Mouse (Mus musculus): Measurements from ENCODE around the gene Dab1. TPM values are rescaled to one million over a fixed set of nuclear protein-coding genes. Genes with fewer than 3 reads are reported as not detected.

The Dab1 gene
- polyA plus RNA-seq, 1 experiment from 2014 or later: 3.6 TPM

DNA sequence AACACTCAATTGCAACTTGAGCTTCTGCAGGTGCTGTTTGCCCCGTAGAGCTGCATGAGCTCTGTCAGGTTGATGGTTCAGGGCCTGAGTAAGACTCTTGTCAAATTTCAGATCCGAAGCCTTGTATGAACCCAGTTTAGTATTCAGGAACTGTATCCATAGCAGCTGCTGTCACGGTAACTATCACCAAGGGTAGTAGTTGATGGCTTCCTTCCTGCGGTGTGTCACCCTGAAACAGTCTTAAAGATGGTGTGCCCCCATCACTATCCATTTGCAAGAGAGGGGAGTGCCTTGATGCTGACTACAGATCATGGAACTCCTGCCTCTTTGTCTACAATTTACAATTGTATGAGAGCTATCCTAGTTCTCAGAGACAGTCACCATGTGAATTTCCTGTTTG lies 87.3 kb downstream of the Dab1 start:
- Histone ChIP-seq H3K4me3 (no peak overlapping the region), H3K27me3 (ENCODE audit: insufficient read depth, poor library complexity, severe bottlenecking) (no peaks in the 10 kb centered on the region), H3K4me1 (no peaks in the 10 kb centered on the region), H3K36me3 (no peaks in the 10 kb centered on the region), H3K27ac (no peak overlapping the region), H3K9me3 (no peaks in the 10 kb centered on the region)
- WGBS: 64% methylated on average over 4 of the region's 4 CpGs
- DNase-seq (ENCODE audit: low spot score): no peak

DNA sequence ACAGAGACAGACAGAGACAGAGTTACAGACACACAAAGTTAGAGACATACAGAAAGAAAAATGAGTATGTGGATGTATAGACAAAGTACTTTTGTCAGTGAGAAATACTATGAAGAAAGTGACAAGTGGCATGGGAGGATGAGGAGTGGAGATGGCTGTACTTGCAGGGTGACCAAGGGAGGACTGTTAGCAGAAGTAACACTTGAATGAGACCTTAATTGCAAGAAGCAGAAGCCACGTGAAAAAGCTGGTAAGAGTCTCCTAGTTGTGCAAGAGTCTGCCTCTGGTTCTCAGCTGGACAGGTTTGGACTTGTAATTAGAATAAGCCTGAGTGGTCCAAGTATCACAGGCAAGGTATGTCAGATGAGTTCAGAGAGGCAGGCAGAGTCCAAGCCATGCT lies 88.0 kb downstream of the Dab1 start:
- Histone ChIP-seq H3K36me3 (no peaks in the 10 kb centered on the region), H3K27ac (no peak overlapping the region), H3K4me1 (no peaks in the 10 kb centered on the region), H3K27me3 (ENCODE audit: insufficient read depth, poor library complexity, severe bottlenecking) (no peaks in the 10 kb centered on the region), H3K9me3 (no peaks in the 10 kb centered on the region), H3K4me3 (no peak overlapping the region)
- 63% methylated on average over 1 of the region's 1 CpGs for WGBS
- no peak for DNase-seq (ENCODE audit: low spot score)

DNA sequence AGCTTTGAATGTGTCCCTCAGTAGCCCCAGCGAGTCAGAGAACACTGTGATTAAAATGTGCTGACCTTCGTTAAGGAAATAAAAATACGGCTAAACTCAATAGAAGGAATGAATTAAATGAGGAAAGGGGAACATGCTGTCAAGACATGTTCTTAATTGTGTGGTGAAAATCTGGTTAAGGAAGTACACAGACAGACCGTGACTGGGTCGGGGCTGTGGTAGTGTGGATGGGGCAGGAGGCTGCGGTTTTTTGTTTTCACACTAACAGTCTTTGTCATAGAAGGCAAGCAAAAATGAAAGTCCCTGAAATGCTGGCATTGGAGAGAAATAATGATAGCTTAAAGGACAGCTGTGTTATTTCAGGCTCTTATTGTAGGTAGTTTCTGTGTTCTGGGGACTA lies 92.2 kb downstream of the Dab1 start:
- DNase-seq (ENCODE audit: low spot score): no peak
- no peaks in the 10 kb centered on the region for H3K4me1 ChIP-seq
- H3K36me3 ChIP-seq: no peaks in the 10 kb centered on the region
- WGBS: 82% methylated on average over 6 of the region's 6 CpGs
- no peaks in the 10 kb centered on the region for H3K27me3 ChIP-seq (ENCODE audit: insufficient read depth, poor library complexity, severe bottlenecking)
- no peak overlapping the region for H3K4me3 ChIP-seq
- H3K27ac ChIP-seq: no peak overlapping the region
- no peaks in the 10 kb centered on the region for H3K9me3 ChIP-seq

DNA sequence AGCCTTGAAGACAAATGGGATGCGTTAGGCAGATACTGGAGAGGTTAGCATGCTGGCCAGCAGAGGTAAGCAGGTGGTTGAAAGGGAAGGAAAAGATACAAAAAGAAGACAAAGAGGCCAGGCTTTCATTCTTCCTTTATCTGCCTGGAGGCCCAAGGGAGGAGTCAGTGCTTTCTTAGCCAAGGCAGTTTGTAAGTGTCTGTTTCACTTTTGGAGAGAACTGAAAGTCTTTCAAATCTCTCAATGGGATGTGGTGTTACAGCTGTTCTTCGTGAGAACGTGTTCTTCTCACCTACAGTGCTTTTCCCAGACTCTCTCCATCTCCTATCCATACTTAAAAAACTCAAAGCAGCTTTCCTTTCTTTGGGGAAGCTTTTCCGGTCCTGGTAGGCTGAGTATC lies 94.8 kb downstream of the Dab1 start:
- Histone ChIP-seq H3K36me3 (no peaks in the 10 kb centered on the region), H3K27ac (no peak overlapping the region), H3K4me3 (no peak overlapping the region), H3K27me3 (ENCODE audit: insufficient read depth, poor library complexity, severe bottlenecking) (no peaks in the 10 kb centered on the region), H3K9me3 (no peaks in the 10 kb centered on the region), H3K4me1 (no peaks in the 10 kb centered on the region)
- 82% methylated on average over 4 of the region's 4 CpGs for WGBS
- DNase-seq (ENCODE audit: low spot score): no peak

DNA sequence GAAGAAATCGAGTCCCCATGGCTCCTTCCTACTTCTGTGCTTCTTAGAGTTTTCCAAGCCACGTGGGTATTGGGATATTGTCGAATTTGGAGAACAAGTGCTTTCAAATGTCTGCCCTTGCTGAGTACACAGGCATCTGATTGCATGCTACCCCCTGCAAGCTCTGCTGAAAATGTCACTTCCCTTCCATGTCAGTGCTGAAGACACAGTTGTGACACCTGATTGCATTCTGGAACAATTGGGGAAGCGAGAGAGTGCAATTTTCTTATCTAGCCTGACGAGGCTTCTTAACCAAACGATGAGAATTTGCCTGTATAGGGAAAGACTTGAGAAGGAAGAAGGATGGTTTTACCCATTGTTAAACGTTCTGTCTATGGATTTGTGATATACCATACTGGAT lies 95.8 kb downstream of the Dab1 start:
- Histone ChIP-seq H3K36me3 (no peaks in the 10 kb centered on the region), H3K27me3 (ENCODE audit: insufficient read depth, poor library complexity, severe bottlenecking) (no peaks in the 10 kb centered on the region), H3K4me3 (no peak overlapping the region), H3K27ac (no peak overlapping the region), H3K4me1 (no peaks in the 10 kb centered on the region), H3K9me3 (no peaks in the 10 kb centered on the region)
- no peak for DNase-seq (ENCODE audit: low spot score)
- WGBS: 61% methylated on average over 7 of the region's 7 CpGs

DNA sequence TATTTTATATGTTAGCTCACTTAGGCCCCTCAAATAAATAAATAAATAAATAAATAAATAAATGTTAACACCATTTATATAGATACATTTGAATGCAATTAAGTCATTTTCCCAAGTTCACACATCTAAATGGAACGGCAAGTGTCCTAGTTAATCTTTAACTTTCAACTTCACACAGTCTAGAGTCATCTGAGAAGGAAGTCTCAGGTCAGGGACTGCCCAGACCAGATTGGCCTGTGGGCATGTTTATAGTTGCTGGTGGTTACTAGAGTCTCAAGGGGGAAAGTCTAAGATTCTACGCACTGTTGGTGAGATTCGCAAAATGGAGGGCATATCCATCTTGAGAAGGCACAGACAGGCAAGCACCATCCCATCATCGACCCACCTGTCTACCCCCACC lies 96.4 kb downstream of the Dab1 start:
- Histone ChIP-seq H3K27ac (no peak overlapping the region), H3K4me3 (no peak overlapping the region), H3K4me1 (no peaks in the 10 kb centered on the region), H3K27me3 (ENCODE audit: insufficient read depth, poor library complexity, severe bottlenecking) (no peaks in the 10 kb centered on the region), H3K9me3 (no peaks in the 10 kb centered on the region), H3K36me3 (no peaks in the 10 kb centered on the region)
- 88% methylated on average over 4 of the region's 4 CpGs for WGBS
- DNase-seq (ENCODE audit: low spot score): no peak

DNA sequence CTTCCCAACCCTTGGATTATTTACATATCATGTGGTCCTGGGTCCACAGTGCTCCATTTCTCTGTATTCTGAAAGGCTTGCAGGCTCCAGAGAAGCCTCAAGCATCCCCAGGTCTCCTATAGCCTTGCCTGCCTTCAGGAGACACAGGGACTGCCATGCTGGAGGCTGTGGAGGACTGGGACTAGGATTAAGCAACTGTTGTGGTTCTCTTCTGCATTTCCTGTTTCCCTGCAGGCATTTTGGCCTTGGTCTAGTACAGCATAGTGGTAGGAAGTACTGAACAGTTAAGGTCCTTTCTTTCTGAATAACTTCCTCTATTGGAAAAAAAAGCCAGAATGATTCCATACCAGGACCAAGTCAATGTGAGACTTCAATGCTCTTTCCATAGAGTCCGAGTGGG lies 103.6 kb downstream of the Dab1 start:
- no peaks in the 10 kb centered on the region for H3K9me3 ChIP-seq
- H3K27me3 ChIP-seq (ENCODE audit: insufficient read depth, poor library complexity, severe bottlenecking): no peaks in the 10 kb centered on the region
- 80% methylated on average over 1 of the region's 1 CpGs for WGBS
- H3K4me3 ChIP-seq: no peak overlapping the region
- no peaks in the 10 kb centered on the region for H3K4me1 ChIP-seq
- no peak overlapping the region for H3K27ac ChIP-seq
- DNase-seq (ENCODE audit: low spot score): no peak
- H3K36me3 ChIP-seq: no peaks in the 10 kb centered on the region

DNA sequence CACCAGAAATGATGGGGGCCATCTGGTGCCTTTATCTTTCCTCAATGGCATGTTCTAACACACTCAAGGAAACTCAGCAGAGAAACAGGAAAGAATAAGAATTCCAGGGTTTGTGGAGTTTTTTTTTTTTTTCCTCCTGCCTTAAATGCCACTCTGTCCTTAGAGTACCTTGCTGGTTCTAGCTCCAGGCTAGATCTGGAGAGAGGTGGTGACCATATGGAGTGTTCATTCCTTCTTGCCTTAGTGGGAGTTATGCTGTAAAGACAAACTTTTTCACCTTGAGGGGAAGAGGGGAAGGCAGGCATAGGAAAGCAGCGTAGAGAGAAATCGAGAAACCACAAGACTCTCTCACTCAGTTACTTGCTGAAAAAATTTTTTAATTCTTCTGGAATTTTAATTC lies 107.3 kb downstream of the Dab1 start:
- no peaks in the 10 kb centered on the region for H3K27me3 ChIP-seq (ENCODE audit: insufficient read depth, poor library complexity, severe bottlenecking)
- WGBS: 90% methylated on average over 2 of the region's 2 CpGs
- no peak overlapping the region for H3K4me3 ChIP-seq
- no peak for DNase-seq (ENCODE audit: low spot score)
- no peaks in the 10 kb centered on the region for H3K9me3 ChIP-seq
- H3K27ac ChIP-seq: no peak overlapping the region
- no peaks in the 10 kb centered on the region for H3K4me1 ChIP-seq
- H3K36me3 ChIP-seq: no peaks in the 10 kb centered on the region

DNA sequence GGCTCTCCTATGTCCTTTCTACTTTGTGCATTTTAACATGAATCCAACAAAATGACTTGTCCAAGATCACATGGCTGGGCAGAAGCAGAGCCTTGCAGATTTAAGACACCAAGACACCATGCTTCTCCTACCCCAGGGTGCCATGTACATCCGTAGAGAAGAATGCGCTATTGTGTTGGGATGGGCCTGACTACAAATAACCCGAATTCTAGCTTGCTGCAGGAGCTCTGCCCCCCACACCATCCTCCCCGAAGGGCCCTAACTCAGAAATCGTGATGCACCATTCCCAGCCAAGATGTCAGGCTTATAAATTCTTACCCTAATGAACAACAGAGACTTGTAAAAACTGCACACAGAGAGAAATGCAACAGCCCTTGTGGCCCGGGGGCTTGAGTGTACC lies 118.0 kb downstream of the Dab1 start:
- 77% methylated on average over 6 of the region's 6 CpGs for WGBS
- Histone ChIP-seq H3K4me3 (no peak overlapping the region), H3K9me3 (no peaks in the 10 kb centered on the region), H3K4me1 (no peaks in the 10 kb centered on the region), H3K27me3 (ENCODE audit: insufficient read depth, poor library complexity, severe bottlenecking) (no peaks in the 10 kb centered on the region), H3K27ac (no peak overlapping the region), H3K36me3 (no peaks in the 10 kb centered on the region)
- DNase-seq (ENCODE audit: low spot score): no peak

DNA sequence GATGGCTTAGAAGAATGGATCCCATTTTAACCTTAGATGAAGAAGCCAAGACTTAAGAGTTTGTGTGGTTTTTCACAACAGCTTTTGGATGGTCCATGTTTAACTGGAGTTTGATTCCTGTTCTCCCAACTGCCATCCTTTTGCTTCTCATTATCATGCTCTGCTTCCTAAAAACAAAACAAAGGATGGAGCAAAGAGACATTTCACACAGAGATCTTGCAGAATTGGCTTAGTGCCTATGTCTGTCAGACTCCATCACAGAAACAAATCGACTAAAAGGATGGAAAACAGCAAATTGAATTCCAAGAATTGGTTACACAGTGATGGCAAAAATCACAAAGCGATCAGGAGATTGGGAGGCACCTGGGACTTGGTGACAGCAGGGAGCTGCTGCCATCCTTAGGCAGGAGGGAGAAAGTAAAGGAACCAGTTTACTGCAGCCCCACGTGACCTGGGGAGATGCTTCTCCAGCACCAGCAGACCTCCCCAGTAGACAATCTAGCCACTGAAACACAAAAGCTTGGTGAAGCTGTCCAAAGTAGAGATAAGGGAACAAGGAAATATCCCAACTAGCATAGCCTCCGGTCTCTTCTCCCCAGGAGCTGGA lies 132.2 kb downstream of the Dab1 start:
- WGBS: 45% methylated on average over 4 of the region's 4 CpGs
- Histone ChIP-seq H3K4me3 (no peak overlapping the region), H3K9me3 (no peaks in the 10 kb centered on the region), H3K27me3 (ENCODE audit: insufficient read depth, poor library complexity, severe bottlenecking) (no peaks in the 10 kb centered on the region), H3K4me1 (no peaks in the 10 kb centered on the region), H3K27ac (no peak overlapping the region), H3K36me3 (no peaks in the 10 kb centered on the region)
- DNase-seq (ENCODE audit: low spot score): no peak

DNA sequence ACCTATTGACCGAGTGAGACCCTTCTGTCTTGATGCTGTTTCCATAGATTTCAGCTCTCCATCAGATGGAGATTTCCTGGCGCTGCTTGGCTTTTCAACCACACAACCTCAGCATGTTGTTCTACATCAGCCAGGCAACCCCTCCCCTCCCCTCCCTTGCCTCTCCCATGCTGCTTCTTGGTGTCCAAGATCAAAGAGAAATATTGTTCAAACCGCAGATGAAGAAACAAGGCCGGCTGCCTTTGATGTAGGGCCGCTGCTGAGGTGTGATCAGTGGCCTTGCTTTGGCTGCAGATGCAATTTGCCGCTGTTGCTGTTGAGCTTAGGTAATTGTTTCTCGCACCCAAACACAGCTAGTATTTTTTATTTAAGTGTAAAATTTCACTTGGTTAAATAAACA lies 135.4 kb downstream of the Dab1 start:
- Histone ChIP-seq H3K9me3 (no peaks in the 10 kb centered on the region), H3K27me3 (ENCODE audit: insufficient read depth, poor library complexity, severe bottlenecking) (no peaks in the 10 kb centered on the region), H3K36me3 (no peaks in the 10 kb centered on the region), H3K27ac (no peak overlapping the region), H3K4me3 (no peak overlapping the region), H3K4me1 (no peaks in the 10 kb centered on the region)
- no peak for DNase-seq (ENCODE audit: low spot score)
- 72% methylated on average over 7 of the region's 7 CpGs for WGBS

DNA sequence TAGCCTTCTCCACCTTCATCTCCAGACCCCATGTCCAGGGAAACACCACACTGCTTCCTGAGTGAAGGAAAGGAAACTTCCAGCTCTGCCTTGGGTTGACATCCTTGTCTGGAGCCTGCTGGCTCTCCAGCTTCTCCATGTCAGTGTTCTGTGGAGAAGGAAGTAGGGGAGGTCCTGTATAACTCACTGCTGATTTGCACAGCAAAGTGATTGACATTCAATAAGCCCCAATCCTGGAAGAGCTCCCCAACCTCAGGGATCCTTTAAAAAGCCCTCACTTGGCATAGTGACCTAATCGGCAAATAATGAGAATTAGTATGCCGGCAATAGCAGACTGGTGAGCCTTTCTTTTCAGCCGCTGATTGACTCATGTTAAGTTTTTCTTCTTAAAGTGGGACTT lies 138.1 kb downstream of the Dab1 start:
- no peaks in the 10 kb centered on the region for H3K4me1 ChIP-seq
- no peaks in the 10 kb centered on the region for H3K27me3 ChIP-seq (ENCODE audit: insufficient read depth, poor library complexity, severe bottlenecking)
- no peaks in the 10 kb centered on the region for H3K36me3 ChIP-seq
- H3K27ac ChIP-seq: no peak overlapping the region
- H3K9me3 ChIP-seq: no peaks in the 10 kb centered on the region
- H3K4me3 ChIP-seq: no peak overlapping the region
- WGBS: 84% methylated on average over 3 of the region's 3 CpGs
- no peak for DNase-seq (ENCODE audit: low spot score)

DNA sequence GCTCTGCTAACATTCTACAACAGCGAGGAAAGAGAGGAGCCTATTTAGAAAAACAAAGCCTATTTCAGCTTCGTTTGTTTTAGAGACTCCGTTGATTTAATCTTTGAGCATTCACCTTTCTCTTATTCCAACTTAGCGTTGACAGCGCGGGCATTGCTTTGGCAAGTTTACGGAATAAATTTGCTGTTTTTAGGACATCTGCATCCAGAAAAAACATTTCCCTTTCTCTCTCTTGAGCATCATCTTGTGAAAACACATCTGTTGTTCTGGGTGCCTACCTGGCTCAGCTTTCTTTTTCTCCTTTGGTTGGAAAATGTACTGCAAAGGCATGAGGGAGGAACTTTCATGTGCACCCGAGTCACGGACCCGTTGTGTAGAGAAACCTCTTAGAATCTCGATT lies 143.3 kb downstream of the Dab1 start:
- 82% methylated on average over 11 of the region's 11 CpGs for WGBS
- H3K27me3 ChIP-seq (ENCODE audit: insufficient read depth, poor library complexity, severe bottlenecking): no peaks in the 10 kb centered on the region
- no peaks in the 10 kb centered on the region for H3K36me3 ChIP-seq
- DNase-seq (ENCODE audit: low spot score): no peak
- H3K4me3 ChIP-seq: no peak overlapping the region
- H3K4me1 ChIP-seq: no peaks in the 10 kb centered on the region
- no peak overlapping the region for H3K27ac ChIP-seq
- no peaks in the 10 kb centered on the region for H3K9me3 ChIP-seq

DNA sequence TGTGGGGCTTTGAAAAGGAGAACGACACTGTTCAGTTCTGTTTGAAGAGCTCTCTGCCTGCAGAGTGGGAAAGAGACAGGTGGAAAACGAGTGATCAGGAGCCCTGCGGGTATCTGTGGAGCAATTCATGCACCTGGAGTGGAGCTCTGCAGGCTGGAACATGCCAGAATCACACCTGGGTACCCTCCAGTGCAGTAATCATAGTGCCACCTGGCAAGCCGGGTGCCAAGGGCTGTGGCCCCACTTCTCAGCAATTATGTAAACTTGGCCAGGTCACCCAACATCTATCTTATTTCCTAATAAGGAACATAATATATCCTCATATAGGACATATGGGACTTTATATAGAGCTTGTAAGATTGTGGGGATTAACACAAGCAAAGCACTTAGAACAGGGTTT lies 156.6 kb downstream of the Dab1 start:
- no peak for DNase-seq (ENCODE audit: low spot score)
- Histone ChIP-seq H3K27me3 (ENCODE audit: insufficient read depth, poor library complexity, severe bottlenecking) (no peaks in the 10 kb centered on the region), H3K36me3 (no peaks in the 10 kb centered on the region), H3K4me3 (no peak overlapping the region), H3K4me1 (no peaks in the 10 kb centered on the region), H3K27ac (no peak overlapping the region), H3K9me3 (no peaks in the 10 kb centered on the region)
- WGBS: 63% methylated on average over 4 of the region's 4 CpGs

All from heart, embryonic 10.5 days (tissue).